Mouse (Mus musculus) inflammation-experienced regulatory T-cells (primary cell): Measurements from ENCODE around the gene Vdac2. TPM values are rescaled to one million over a fixed set of nuclear protein-coding genes. Genes with fewer than 3 reads are reported as not detected.

Source experiments
- polyA plus RNA-seq, 2 experiments: library from polyadenylated mRNA; unstranded; fragments of 100-300 nt; shearing (Covaris generic); gene quantifications; one replicate each; pipeline ENCODE4 v1.2.1; 2017

Vdac2 gene
- 100 to 1,000 TPM; 143 to 179 TPM for polyA plus RNA-seq

DNA sequence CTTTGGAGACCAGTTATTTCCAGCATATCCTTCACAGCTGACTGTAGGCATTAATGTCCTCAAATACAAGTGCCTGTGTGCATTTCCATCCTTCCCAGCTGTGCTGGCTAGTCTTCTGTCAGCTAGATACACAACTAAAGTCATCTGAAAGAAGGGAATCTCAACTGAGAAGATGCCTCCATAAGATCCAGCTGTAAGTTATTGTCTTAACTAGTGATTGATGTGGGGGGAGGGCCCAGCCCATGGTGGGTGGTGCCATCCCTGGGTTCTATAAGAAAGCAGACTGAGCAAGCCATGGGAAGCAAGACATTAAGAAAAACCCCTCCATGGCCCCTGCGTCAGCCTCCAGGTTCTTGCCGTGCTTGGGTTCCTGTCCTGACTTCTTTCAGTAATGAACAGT, at the start of gene Vdac2:
Vdac2 (plus strand) TSS at position 301 of the 400 bp plus-strand sequence.

DNA sequence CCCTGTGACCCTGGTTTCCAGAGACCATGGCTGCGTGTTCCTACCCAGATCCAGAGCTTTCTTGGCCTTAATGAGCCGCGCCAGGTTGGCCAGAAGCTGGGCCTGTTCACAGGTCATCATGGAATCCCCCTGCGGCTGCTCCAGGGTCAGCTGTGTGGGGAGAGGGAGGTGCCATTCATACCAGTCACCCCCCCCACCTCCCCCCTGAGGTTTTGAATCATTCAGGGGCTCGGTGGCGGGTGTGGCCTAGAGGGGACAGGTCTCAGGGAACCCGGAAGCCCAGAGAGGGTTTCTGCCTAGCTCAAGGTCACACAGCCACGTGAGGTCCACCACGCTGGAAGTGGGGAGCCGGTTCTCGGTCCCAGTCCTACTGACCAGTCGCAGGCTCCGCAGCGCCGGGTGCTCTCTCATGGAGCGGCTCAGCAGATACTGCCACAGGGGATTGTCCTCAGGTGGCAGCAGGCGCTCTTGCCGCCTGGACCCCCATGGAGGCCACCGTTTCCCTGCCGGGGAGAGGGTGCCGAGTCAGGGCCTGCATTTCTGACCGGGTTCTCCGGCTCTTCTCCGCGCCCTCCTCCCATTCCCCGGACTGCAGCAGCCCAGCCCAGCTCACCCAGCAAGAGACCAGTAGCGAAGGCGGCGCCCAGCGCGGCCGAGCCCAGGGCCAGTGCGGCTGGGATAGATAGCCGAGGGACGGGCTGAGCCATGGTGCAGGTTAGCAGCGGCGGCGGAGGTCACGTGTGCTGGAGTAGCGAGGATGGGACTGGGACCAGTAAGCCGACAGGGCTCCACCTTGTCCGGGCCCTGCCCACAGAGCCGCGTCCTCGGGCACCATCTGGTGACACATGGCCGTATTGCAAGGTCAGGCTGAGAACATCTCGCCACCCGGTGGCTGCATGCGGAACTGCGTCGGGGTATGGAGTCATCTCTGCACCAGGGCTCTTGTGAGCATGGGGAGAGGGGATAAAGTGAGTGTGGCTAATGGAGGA, 23.4 kb downstream of the Vdac2 start, which contains the start of gene Comtd1:
Comtd1 (minus strand) TSS at position 812 of the 989 bp plus-strand sequence.

Other genes starting within 250 kb of the Vdac2 start
- gene Dupd1, start 110.7 kb upstream of the Vdac2 start, polyA plus RNA-seq = not detected
- gene Samd8, start 74.7 kb upstream of the Vdac2 start, polyA plus RNA-seq = 1 to 10 TPM; 6.5 to 9.2 TPM
- 1 to 10 TPM in 1 of 2 experiments, under 1 TPM in 1; 0.72 to 3.1 TPM for gene Dusp13, start 74.1 kb upstream of the Vdac2 start, polyA plus RNA-seq
- gene Comtd1, start 23.7 kb downstream of the Vdac2 start, polyA plus RNA-seq = 10 to 100 TPM; 31.7 to 32.6 TPM
- gene Zfp503, start 164.4 kb downstream of the Vdac2 start, polyA plus RNA-seq = under 1 TPM; 0.06 to 0.09 TPM
- gene Lrmda, start 194.5 kb downstream of the Vdac2 start, polyA plus RNA-seq = under 1 TPM in 1 of 2 experiments, not detected in 1; 0.40 TPM